Mouse (Mus musculus): ENCODE results near the gene Gm13279.
"Not testable (repeated sequence)": the region's sequence is repeated elsewhere in the genome, so short reads cannot be mapped to it uniquely, and the experiment has no call there.

DNA sequence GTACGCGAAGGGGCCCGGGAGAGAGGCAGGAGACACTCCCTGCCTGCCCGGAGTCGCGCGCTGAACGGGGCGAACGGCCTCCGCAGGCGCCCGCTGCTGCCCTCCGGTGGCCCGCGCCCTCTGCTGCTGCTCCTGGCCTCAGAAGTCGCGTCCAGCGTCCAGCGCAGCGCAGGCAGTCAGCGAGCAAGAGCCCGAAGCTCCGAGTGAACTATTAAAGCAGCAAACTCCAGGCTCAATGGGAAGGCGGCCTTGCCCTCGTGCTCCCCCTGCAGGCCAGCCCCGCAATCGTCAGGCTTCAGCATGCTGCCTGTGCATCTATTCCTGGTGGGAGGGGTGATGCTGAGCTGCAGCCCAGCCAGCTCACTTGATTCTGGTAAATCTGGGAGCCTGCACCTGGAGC is 5.9 kb upstream of the Gm13279 start, which contains the start of gene Gm13278:
- not testable (repeated sequence) for TF ChIP-seq EP300, CTCF (IDR thresholded peaks at IDR 0.05; ENCODE audit: low read depth)
